Mouse (Mus musculus) embryonic facial prominence, embryonic 11.5 days (tissue): ENCODE results near the gene Samhd1. TPM values are rescaled to one million over a fixed set of nuclear protein-coding genes. Genes with fewer than 3 reads are reported as not detected.

Experiments used
- ATAC-seq: fragments of 200-750 bp; cut with Nextera tagmentation; replicated peaks from 2 replicates; pipeline ENCODE4 v1.8.0; 2017; ENCODE audit warnings: low read depth; ENCODE audit not compliant: insufficient number of reproducible peaks, low FRiP score, low TSS enrichment
- DNase-seq: peaks from one replicate; pipeline ENCODE4 v3.0.0-alpha.2; 2015; ENCODE audit warnings: low spot score
- H3K27ac ChIP-seq: fragments of 300-500 bp; sonication (generic); replicated peaks from 2 replicates; pipeline ENCODE4 v1.5.1; 2014; ENCODE audit warnings: mild to moderate bottlenecking, low read depth, low read length, control low read depth
- H3K27me3 ChIP-seq: fragments of 300-500 bp; sonication (generic); 2 replicates; pipeline ENCODE4 v1.6.1; 2014; ENCODE audit warnings: mild to moderate bottlenecking, low read length, moderate library complexity, mixed read lengths; ENCODE audit not compliant: control insufficient read depth, insufficient read depth
- H3K36me3 ChIP-seq: fragments of 300-500 bp; sonication (generic); replicated peaks from 2 replicates; pipeline ENCODE4 v1.6.1; 2014; ENCODE audit warnings: low read depth, mild to moderate bottlenecking, low read length, moderate library complexity, mixed read lengths; ENCODE audit not compliant: control insufficient read depth, insufficient read depth
- H3K4me1 ChIP-seq: fragments of 300-500 bp; sonication (generic); 2 replicates; pipeline ENCODE4 v1.6.1; 2014; ENCODE audit warnings: low read length, mixed read lengths; ENCODE audit not compliant: control insufficient read depth, insufficient read depth
- H3K4me2 ChIP-seq: fragments of 300-500 bp; sonication (generic); 2 replicates; pipeline ENCODE4 v1.6.1; 2014; ENCODE audit warnings: low read depth, mild to moderate bottlenecking, control low read depth, low read length, moderate library complexity
- H3K4me3 ChIP-seq: fragments of 300-500 bp; sonication (generic); 2 replicates; pipeline ENCODE4 v1.5.1; 2014; ENCODE audit warnings: low read depth, low read length, control low read depth
- H3K9ac ChIP-seq: fragments of 300-500 bp; sonication (generic); replicated peaks from 2 replicates; pipeline ENCODE4 v1.6.1; 2014; ENCODE audit warnings: mild to moderate bottlenecking, control low read depth, low read length
- H3K9me3 ChIP-seq: fragments of 300-500 bp; sonication (generic); replicated peaks from 2 replicates; pipeline ENCODE4 v1.6.1; 2016; ENCODE audit warnings: mild to moderate bottlenecking, low read length, inconsistent platforms, mixed read lengths; ENCODE audit not compliant: control insufficient read depth
- WGBS: fragments of 180-500 bp; shearing (Covaris S2); extraction: QIAGEN DNeasy Blood & Tissue Kit; methylation state at CpG from one replicate; pipeline ENCODE4 v1.1.7; 2014; 5-methylcytosine and 5-hydroxymethylcytosine counted together
- polyA plus RNA-seq: library from polyadenylated mRNA; unstranded; fragments of >200 nt; fragmentation: Nextera tagmentation; extraction: Ambion mirVana; gene quantifications from 2 replicates; pipeline ENCODE4 v1.2.1, GENCODE M21; 2014

Samhd1 gene
- polyA plus RNA-seq, 1 experiment from 2014 or later, result 34.0 TPM

GRCm38 (mm10) chr2:157129096-157129495 is 6.0 kb downstream of the Samhd1 start:
- Histone ChIP-seq H3K9me3 (no peaks in the 10 kb centered on the region), H3K27me3 (no peaks in the 10 kb centered on the region), H3K27ac (no peak overlapping the region), H3K4me3 (no peak overlapping the region), H3K9ac (no peak overlapping the region), H3K36me3 (no peaks in the 10 kb centered on the region), H3K4me2 (no peak overlapping the region), H3K4me1 (no peaks in the 10 kb centered on the region)
- no peak for DNase-seq
- WGBS, result 90% methylated on average over 4 of the region's 4 CpGs
- no peak for ATAC-seq

GRCm38 (mm10) chr2:157128072-157128471 is 7.0 kb downstream of the Samhd1 start:
- no peak overlapping the region for H3K4me2 ChIP-seq
- no peaks in the 10 kb centered on the region; the same call in 1 of the 2 replicates for H3K36me3 ChIP-seq
- ATAC-seq (no peak), DNase-seq (peak; percentile 23)
- no peak overlapping the region for H3K4me3 ChIP-seq
- no peaks in the 10 kb centered on the region for H3K4me1 ChIP-seq
- H3K27ac ChIP-seq, result no peak overlapping the region
- no peak overlapping the region for H3K9ac ChIP-seq
- H3K9me3 ChIP-seq, result no peaks in the 10 kb centered on the region
- 67% methylated on average over 4 of the region's 4 CpGs for WGBS
- H3K27me3 ChIP-seq, result no peaks in the 10 kb centered on the region

GRCm38 (mm10) chr2:157127370-157127769 is 7.7 kb downstream of the Samhd1 start:
- H3K4me1 ChIP-seq, result no peaks in the 10 kb centered on the region
- H3K27me3 ChIP-seq, result no peaks in the 10 kb centered on the region
- H3K9me3 ChIP-seq, result no peaks in the 10 kb centered on the region
- 87% methylated on average over 3 of the region's 3 CpGs for WGBS
- H3K27ac ChIP-seq, result no peak overlapping the region
- H3K9ac ChIP-seq, result no peak overlapping the region
- H3K36me3 ChIP-seq, result no peaks in the 10 kb centered on the region; the same call in 1 of the 2 replicates
- ATAC-seq (no peak), DNase-seq (no peak)
- H3K4me2 ChIP-seq, result no peak overlapping the region
- H3K4me3 ChIP-seq, result no peak overlapping the region

- Histone ChIP-seq H3K27me3 (no peaks in the 10 kb centered on the region), H3K4me2 (no peak overlapping the region), H3K9ac (no peak overlapping the region), H3K36me3 (peaks cover 2% of the 10 kb centered on the region; the same call in 1 of the 2 replicates), H3K27ac (no peak overlapping the region), H3K4me1 (no peaks in the 10 kb centered on the region), H3K9me3 (no peaks in the 10 kb centered on the region), H3K4me3 (no peak overlapping the region)
- 90% methylated on average over 3 of the region's 3 CpGs for WGBS
- no peak for ATAC-seq
- DNase-seq, result no peak
Observed at GRCm38 (mm10) chr2:157125246-157125645, 9.8 kb downstream of the Samhd1 start.

GRCm38 (mm10) chr2:157121766-157122165 is 13.3 kb downstream of the Samhd1 start:
- no peaks in the 10 kb centered on the region for H3K27me3 ChIP-seq
- H3K9me3 ChIP-seq, result no peaks in the 10 kb centered on the region
- no peak overlapping the region for H3K4me2 ChIP-seq
- no peak overlapping the region for H3K27ac ChIP-seq
- peaks cover 2% of the 10 kb centered on the region; the same call in 1 of the 2 replicates for H3K36me3 ChIP-seq
- no peak for ATAC-seq
- no peak overlapping the region for H3K9ac ChIP-seq
- no peak for DNase-seq
- no peak overlapping the region for H3K4me3 ChIP-seq
- 92% methylated on average over 8 of the region's 8 CpGs for WGBS
- H3K4me1 ChIP-seq, result no peaks in the 10 kb centered on the region

GRCm38 (mm10) chr2:157119075-157119474 is 16.0 kb downstream of the Samhd1 start:
- Histone ChIP-seq H3K27me3 (no peaks in the 10 kb centered on the region), H3K36me3 (peaks cover 3% of the 10 kb centered on the region; the same call in 1 of the 2 replicates), H3K9ac (no peak overlapping the region)

GRCm38 (mm10) chr2:157118556-157118955 is 16.5 kb downstream of the Samhd1 start:
- Histone ChIP-seq H3K9ac (no peak overlapping the region), H3K9me3 (no peaks in the 10 kb centered on the region), H3K4me3 (no peak overlapping the region), H3K27me3 (no peaks in the 10 kb centered on the region), H3K4me1 (no peaks in the 10 kb centered on the region), H3K27ac (no peak overlapping the region), H3K4me2 (no peak overlapping the region), H3K36me3 (peaks cover 6% of the 10 kb centered on the region; the same call in 1 of the 2 replicates)
- no peak for ATAC-seq
- DNase-seq, result no peak
- WGBS, result 88% methylated on average over 4 of the region's 4 CpGs

More at GRCm38 (mm10) chr2:157119075-157119474, 16.0 kb downstream of the Samhd1 start:
- Histone ChIP-seq H3K9me3 (no peaks in the 10 kb centered on the region), H3K4me3 (no peak overlapping the region), H3K4me2 (no peak overlapping the region), H3K27ac (no peak overlapping the region), H3K4me1 (no peaks in the 10 kb centered on the region)
- no peak for DNase-seq
- 77% methylated on average over 3 of the region's 3 CpGs for WGBS
- ATAC-seq, result no peak

GRCm38 (mm10) chr2:157116964-157117363 is 18.1 kb downstream of the Samhd1 start:
- Histone ChIP-seq H3K27me3 (no peaks in the 10 kb centered on the region), H3K4me2 (no peak overlapping the region), H3K27ac (no peak overlapping the region), H3K36me3 (0 out of 2 replicates have a peak, but pooled peaks cover 6% of the 10 kb centered on the region), H3K4me3 (no peak overlapping the region), H3K9me3 (no peaks in the 10 kb centered on the region), H3K9ac (no peak overlapping the region), H3K4me1 (no peaks in the 10 kb centered on the region)
- DNase-seq (peak; percentile 69), ATAC-seq (no peak)
- 21% methylated on average over 3 of the region's 3 CpGs for WGBS
